Mouse (Mus musculus) heart, postnatal 0 days (tissue): ENCODE data around the gene Poldip3. TPM values are rescaled to one million over a fixed set of nuclear protein-coding genes. Genes with fewer than 3 reads are reported as not detected.
A peak's percentile ranks its signal among the peaks of the same experiment; 100 is the strongest.

Source experiments
- ATAC-seq: fragments of 200-750 bp; cut with Nextera tagmentation; 2 replicates; pipeline ENCODE4 v1.8.0; 2017; ENCODE audit warnings: low read depth, moderate number of reproducible peaks, moderate library complexity; ENCODE audit not compliant: insufficient read depth
- DNase-seq: peaks from one replicate; pipeline ENCODE4 v3.0.0-alpha.2; 2016; ENCODE audit warnings: low spot score
- H3K27ac ChIP-seq: fragments of 300-500 bp; sonication (generic); 2 replicates; pipeline ENCODE4 v1.5.1; 2014; ENCODE audit warnings: low read depth, mild to moderate bottlenecking
- H3K27me3 ChIP-seq: fragments of 300-500 bp; sonication (generic); 2 replicates; pipeline ENCODE4 v1.6.1; 2014; ENCODE audit warnings: low read length, mixed read lengths; ENCODE audit not compliant: control insufficient read depth, insufficient read depth
- H3K36me3 ChIP-seq: fragments of 300-500 bp; sonication (generic); replicated peaks from 2 replicates; pipeline ENCODE4 v1.6.1; 2014; ENCODE audit warnings: low read length, mixed read lengths; ENCODE audit not compliant: control insufficient read depth, insufficient read depth
- H3K4me1 ChIP-seq: fragments of 300-500 bp; sonication (generic); 2 replicates; pipeline ENCODE4 v1.6.1; 2014; ENCODE audit warnings: antibody characterized with exemption; ENCODE audit not compliant: control insufficient read depth, insufficient read depth
- H3K4me2 ChIP-seq: fragments of 300-500 bp; sonication (generic); 2 replicates; pipeline ENCODE4 v1.6.1; 2014; ENCODE audit warnings: low read depth, mild to moderate bottlenecking, low read length, moderate library complexity
- H3K4me3 ChIP-seq: fragments of 300-500 bp; sonication (generic); 2 replicates; pipeline ENCODE4 v1.5.1; 2014; ENCODE audit warnings: low read depth, low read length
- H3K9ac ChIP-seq: fragments of 300-500 bp; sonication (generic); replicated peaks from 2 replicates; pipeline ENCODE4 v1.6.1; 2014; ENCODE audit warnings: low read depth, low read length, mixed read lengths
- H3K9me3 ChIP-seq: fragments of 300-500 bp; sonication (generic); replicated peaks from 2 replicates; pipeline ENCODE4 v1.6.1; 2016; ENCODE audit warnings: low read length; ENCODE audit not compliant: control insufficient read depth
- CTCF ChIP-seq: IDR thresholded peaks from 2 replicates; pipeline ENCODE4 v1.5.1; 2016; ENCODE audit warnings: antibody characterized with exemption, control low read depth, low read depth
- EP300 ChIP-seq: IDR thresholded peaks from 2 replicates; pipeline ENCODE4 v1.6.1; 2016; ENCODE audit warnings: antibody characterized with exemption, low read depth
- WGBS: fragments of 180-500 bp; shearing (Covaris S2); extraction: QIAGEN DNeasy Blood & Tissue Kit; methylation state at CpG from one replicate; pipeline ENCODE4 v1.1.7; 2014; 5-methylcytosine and 5-hydroxymethylcytosine counted together
- polyA plus RNA-seq: library from polyadenylated mRNA; unstranded; fragments of >200 nt; fragmentation: Nextera tagmentation; extraction: Ambion mirVana; gene quantifications from 2 replicates; pipeline ENCODE4 v1.2.1, GENCODE M21; 2015
- total RNA-seq: library from RNA; depleted of rRNA; stranded (reverse); fragments of >200 nt; gene quantifications from 2 replicates; pipeline ENCODE4 v1.2.3, GENCODE M21; 2014; ENCODE audit warnings: low replicate concordance

The Poldip3 gene
- total and polyA plus RNA-seq, 2 experiments from 2014 or later, result 38.3 to 63.6 TPM

DNA sequence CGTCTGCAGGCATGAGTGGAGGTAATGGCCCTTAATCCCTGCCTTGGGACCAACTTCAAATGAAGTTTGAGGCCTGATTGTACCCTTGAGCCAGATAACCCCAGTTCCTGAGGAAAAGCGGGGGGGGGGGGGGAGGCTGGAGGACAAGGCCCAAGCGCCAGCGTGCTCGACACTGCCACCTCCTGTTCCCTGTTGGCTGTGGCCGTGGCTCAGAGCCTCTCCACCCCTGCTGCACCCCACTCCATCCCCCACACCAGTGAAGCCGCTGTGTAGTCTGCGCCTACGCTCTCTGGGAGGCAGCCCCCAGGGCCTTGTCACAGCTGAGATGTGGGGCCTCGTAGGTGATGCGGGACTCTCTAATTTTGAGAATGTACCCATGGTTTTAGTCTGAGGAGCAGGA lies 36.3 kb downstream of the Poldip3 start:
- Histone ChIP-seq H3K4me2 (no peak overlapping the region), H3K9me3 (no peaks in the 10 kb centered on the region), H3K36me3 (peaks cover 37% of the 10 kb centered on the region), H3K4me3 (no peak overlapping the region), H3K27me3 (no peaks in the 10 kb centered on the region), H3K27ac (no peak overlapping the region), H3K9ac (no peak overlapping the region), H3K4me1 (peaks cover 7% of the 10 kb centered on the region; the same call in 1 of the 2 replicates)
- TF ChIP-seq EP300 (no peak), CTCF (peak; percentile 68)
- DNase-seq (peak; percentile 71), ATAC-seq (peak; percentile 87)
- WGBS, result 7% methylated on average over 10 of the region's 11 CpGs

DNA sequence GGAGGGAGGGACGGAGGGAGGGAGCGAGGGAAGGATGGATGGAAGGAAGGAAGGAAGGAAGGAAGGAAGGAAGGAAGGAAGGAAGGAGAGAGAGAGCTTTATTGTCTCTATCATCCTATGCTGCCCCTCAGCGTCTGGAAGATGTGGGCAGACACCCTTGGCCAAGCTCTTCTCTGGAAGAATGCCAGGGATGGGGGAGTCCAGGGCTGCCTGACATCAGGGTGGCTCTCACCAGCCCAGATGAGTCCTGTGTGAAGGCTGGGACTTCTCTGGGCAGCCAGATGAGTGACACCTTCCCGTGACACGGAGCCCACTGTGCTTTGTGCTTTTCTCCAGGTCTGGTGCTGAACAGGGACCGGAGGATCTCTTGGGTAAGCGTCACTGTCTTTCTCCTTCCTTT lies 37.3 kb downstream of the Poldip3 start:
- Histone ChIP-seq H3K4me2 (no peak overlapping the region), H3K4me1 (peaks cover 7% of the 10 kb centered on the region; the same call in 1 of the 2 replicates), H3K9ac (no peak overlapping the region), H3K4me3 (no peak overlapping the region), H3K36me3 (peaks cover 27% of the 10 kb centered on the region), H3K27me3 (no peaks in the 10 kb centered on the region), H3K9me3 (no peaks in the 10 kb centered on the region), H3K27ac (no peak overlapping the region)
- DNase-seq (peak; percentile 20), ATAC-seq (no peak)
- 74% methylated on average over 7 of the region's 7 CpGs for WGBS
- no peak for TF ChIP-seq CTCF
- no peak for TF ChIP-seq EP300

DNA sequence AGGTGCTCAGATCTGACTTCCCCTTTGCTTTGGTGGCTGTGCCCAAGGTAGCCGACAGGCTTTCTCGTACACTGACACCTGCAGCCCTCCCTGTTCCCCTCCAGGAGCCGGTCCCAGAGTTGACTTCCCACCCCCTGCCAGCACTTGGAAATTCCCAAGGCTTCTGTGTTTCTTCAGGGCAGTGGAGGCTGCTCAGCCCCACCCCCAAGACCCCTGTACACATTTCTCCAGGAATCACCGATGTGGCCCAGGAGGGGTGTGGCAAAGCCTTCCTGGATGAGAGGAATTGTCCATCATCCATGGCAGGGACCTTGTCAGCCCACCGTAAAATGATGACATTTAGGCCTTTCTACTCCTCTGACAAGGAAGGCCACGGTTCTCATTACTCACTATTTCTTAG lies 37.9 kb downstream of the Poldip3 start:
- peaks cover 26% of the 10 kb centered on the region for H3K36me3 ChIP-seq
- H3K4me2 ChIP-seq, result no peak overlapping the region
- H3K27ac ChIP-seq, result no peak overlapping the region
- 57% methylated on average over 6 of the region's 6 CpGs for WGBS
- no peak for TF ChIP-seq CTCF
- ATAC-seq (no peak), DNase-seq (no peak)
- no peak overlapping the region for H3K9ac ChIP-seq
- no peaks in the 10 kb centered on the region for H3K9me3 ChIP-seq
- H3K4me1 ChIP-seq, result peaks cover 7% of the 10 kb centered on the region; the same call in 1 of the 2 replicates
- no peak overlapping the region for H3K4me3 ChIP-seq
- H3K27me3 ChIP-seq, result no peaks in the 10 kb centered on the region

DNA sequence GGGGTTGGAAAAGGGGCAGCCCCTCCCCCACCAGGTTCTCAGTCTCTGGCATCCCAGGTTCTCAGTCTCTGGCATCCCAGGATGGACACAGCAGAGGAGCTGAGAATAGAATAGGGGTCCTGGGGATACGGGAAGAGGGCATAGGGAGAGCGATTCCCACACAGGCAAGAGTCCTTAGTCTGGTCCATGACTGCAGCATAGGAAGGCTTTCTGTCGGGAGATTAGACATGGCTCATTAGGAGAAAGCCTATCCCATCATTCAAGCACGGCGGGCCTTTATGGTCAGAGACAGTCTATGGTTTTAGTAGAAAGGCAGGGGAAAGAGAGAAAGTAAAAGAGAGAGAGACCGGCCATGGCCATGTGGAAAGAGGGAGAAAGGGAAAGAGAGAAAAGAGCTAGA lies 41.4 kb downstream of the Poldip3 start:
- Histone ChIP-seq H3K9ac (no peak overlapping the region), H3K27me3 (no peaks in the 10 kb centered on the region), H3K4me2 (no peak overlapping the region), H3K4me1 (0 out of 2 replicates have a peak, but pooled peaks cover 3% of the 10 kb centered on the region), H3K36me3 (peaks cover 32% of the 10 kb centered on the region; the same call in 1 of the 2 replicates), H3K9me3 (no peaks in the 10 kb centered on the region), H3K27ac (no peak overlapping the region), H3K4me3 (no peak overlapping the region)
- TF ChIP-seq CTCF (no peak), EP300 (no peak)
- 74% methylated on average over 6 of the region's 6 CpGs for WGBS
- DNase-seq (no peak), ATAC-seq (no peak)

DNA sequence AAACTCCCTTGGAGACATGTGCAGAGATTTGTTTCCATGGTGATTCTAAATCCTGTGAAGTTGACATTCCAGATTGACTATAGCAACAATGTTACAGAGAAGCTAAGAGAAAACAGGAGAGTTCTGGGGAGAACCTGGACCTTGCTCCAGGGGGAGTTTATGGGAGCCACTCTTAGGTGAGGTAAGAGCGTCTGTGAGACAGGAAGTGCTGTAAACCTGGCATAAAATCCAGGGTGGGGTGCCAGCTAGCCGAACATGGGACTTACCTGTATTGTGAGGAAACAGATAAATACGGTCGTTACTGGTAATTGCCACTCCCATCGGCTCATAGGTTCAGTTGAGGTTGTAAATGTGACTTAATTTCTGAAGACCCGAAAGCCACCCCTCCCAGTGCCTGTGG lies 42.8 kb downstream of the Poldip3 start:
- no peaks in the 10 kb centered on the region for H3K27me3 ChIP-seq
- no peak for TF ChIP-seq CTCF
- ATAC-seq (no peak), DNase-seq (no peak)
- no peaks in the 10 kb centered on the region for H3K4me1 ChIP-seq
- WGBS, result 86% methylated on average over 6 of the region's 6 CpGs
- no peaks in the 10 kb centered on the region for H3K9me3 ChIP-seq
- H3K27ac ChIP-seq, result no peak overlapping the region
- H3K4me2 ChIP-seq, result no peak overlapping the region
- no peak overlapping the region for H3K4me3 ChIP-seq
- peaks cover 33% of the 10 kb centered on the region; the same call in 1 of the 2 replicates for H3K36me3 ChIP-seq
- no peak overlapping the region for H3K9ac ChIP-seq

DNA sequence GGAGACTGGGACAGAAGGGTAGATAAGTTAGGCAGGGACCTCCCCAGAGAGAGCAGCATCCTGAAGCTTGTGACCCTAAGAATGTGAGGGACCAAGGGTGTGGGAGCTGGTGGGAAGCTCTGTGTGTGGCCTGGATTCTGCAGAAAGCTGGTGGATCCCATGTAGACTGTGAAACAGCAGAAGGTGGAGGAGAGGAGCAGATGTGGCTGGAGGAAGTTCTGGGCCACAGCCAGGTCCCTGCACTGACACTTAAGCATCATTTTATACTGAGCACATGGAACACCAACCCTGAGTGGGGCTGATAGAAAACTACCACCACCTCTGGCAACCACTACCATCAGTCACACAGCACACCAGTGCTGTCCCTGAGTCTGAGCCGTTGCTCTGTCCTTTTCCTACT lies 46.1 kb downstream of the Poldip3 start:
- Histone ChIP-seq H3K9ac (no peak overlapping the region), H3K4me2 (no peak overlapping the region), H3K9me3 (no peaks in the 10 kb centered on the region), H3K27me3 (no peaks in the 10 kb centered on the region), H3K36me3 (peaks cover 27% of the 10 kb centered on the region; the same call in 1 of the 2 replicates), H3K27ac (no peak overlapping the region), H3K4me3 (no peak overlapping the region), H3K4me1 (no peaks in the 10 kb centered on the region; the same call in 1 of the 2 replicates)
- DNase-seq (no peak), ATAC-seq (no peak)
- WGBS, result 54% methylated on average over 1 of the region's 1 CpGs
- TF ChIP-seq CTCF, result no peak
- TF ChIP-seq EP300, result no peak
